Mouse (Mus musculus): ENCODE data around the gene Arf1.

Arf1 gene

DNA sequence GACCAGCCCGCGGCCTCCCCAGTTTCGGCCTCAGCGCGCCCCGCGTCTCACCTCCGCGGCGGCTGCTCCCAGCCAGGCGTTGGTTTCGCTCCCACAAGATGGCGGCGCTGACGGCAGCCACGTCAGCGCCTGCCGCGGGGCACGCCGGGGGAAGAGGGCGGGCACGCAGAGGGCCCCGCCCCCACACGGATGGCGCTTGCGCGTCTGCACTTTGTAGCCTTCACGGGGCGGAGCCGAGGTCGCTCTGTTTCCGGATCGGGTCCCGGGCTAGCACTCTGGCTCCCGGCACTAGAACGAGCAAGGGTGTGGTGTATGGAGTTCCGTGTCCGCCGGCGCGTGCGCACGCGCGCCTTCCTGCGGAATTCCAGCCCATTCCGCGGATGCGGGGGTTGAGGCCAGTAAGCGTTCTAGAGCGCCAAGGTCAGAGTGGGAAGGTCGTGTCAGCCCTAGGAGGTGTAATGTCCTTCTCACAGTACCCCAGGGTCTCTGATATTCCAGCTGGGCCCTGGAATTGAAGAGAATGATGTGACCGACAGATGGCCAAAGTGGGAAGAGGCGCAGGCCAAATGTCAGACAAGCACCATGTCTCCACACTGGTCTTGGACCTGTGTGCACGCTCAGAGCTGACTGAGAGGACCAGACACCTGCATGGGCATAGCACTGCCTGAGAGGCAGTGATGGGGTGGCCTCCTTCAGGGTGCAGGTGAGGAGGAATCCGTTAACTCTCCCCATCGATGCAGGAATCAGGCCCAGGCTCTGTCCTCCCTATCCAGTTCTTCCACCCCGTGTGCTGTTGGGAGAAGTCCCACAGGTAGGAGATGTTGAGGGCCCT lies at the start of gene Arf1:
TSS of gene Arf1 (minus strand) at position 149 of the 832 bp plus-strand sequence.
- peak; percentile 98 for DNase-seq

DNA sequence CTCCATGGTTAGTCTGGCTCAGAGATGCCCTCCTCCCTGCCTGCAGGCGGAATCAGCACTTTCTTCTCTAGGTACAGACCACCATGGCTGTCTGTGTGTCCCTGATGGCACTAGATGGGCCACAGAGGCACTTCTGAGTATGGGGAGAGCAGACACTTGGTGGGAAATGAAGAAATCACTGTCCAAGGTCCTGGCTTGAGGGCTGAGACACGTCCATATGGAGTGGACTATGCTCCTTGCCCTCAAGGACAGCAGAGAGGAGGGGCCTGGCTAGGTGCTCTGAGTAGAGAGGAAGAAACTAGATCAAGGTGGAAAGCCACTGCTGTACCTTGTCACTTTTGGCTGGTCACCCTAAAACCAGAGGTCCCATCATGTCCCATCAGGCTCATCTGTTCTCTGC lies 48.8 kb upstream of the Arf1 start:
- DNase-seq, result no peak

DNA sequence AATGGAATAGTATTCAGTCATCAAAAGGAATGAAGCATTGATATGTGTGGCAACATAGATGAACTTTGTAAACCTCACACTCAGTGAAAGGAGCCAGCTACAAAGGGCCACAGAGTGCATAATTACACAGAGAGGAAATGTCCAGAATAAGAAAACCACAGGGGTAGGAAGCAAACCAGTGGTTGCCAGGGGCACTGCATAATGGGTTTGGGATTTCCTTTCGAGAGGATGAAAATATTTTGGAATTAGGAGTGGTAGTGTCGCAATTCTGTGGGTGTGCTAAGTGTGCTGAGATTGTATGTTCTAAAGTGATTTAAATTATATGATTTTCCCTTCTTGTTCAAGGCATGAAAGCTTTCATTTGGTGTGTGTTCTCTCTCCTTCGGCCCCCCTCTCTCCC lies 46.1 kb upstream of the Arf1 start:
- DNase-seq, result no peak

DNA sequence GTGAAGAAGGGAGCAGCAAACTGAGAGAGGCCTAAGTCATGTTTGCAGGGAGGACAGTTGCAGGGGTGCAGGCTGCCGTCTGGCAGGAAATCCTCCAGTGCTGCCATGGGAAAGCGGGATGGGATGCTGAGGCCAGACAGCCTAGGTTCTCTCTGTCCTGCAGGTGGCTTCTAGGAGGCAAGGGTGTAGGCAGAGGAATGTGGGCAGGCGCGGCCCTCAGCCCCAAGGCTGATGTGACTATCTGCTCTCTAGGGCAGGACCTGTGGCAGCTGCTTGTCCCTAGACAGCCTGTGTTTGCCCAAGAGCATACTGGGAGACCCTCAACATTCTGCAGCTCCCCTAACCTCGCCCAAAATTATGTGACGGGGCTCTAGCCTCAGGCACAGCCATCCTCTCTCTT lies 38.7 kb upstream of the Arf1 start:
- no peak for DNase-seq

DNA sequence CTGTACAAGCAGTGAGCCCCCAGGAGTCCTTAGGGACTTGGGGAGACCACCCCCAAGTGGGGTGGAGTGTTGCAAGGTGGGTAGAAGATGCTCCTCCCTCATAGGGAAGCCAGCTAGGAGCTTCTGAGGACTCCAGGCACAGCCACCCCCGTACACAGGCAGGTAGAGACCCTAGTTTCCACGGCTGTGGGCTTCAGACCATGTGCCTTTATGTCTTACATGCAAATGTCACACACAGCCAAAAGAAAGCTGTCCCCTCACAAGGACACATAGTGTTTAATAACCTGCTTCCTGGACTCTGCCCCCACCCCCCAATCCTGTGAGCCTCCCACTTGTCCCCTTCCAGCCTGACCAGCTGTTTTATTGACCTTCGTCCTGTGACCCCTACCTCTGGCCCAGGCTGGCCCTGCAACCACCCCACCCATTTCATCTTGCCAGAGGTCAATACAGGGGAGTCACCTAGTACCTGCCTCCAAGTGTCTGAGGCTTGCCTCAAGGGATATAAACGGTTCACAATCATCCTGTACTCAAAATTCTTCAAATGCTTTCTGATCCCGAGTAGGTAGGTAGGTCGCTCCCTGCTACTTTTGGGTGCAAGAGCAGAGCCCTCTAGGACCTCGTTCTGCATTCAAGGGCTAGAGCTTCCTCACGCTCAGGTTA lies 37.2 kb upstream of the Arf1 start:
- DNase-seq, result no peak

DNA sequence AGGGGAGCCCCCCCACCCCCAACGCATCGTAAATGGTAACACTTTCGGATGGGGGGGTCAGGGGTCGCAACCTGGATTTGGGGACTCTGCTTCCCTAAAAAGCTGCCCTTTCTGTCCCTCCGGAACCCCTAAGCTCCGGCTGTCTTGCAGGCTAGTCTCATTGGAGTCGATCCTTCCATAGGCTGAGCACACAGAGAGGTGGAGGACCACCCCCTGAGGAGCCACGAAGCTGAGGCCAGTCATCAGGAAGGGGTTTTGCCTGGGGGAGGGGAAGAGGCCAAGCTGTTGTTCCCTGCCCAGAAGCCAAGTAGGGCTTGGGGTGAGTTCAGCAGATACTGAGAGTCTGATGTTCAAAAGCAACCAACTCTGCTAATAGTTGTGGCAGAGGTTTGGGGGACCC lies 36.5 kb upstream of the Arf1 start:
- no peak for DNase-seq

DNA sequence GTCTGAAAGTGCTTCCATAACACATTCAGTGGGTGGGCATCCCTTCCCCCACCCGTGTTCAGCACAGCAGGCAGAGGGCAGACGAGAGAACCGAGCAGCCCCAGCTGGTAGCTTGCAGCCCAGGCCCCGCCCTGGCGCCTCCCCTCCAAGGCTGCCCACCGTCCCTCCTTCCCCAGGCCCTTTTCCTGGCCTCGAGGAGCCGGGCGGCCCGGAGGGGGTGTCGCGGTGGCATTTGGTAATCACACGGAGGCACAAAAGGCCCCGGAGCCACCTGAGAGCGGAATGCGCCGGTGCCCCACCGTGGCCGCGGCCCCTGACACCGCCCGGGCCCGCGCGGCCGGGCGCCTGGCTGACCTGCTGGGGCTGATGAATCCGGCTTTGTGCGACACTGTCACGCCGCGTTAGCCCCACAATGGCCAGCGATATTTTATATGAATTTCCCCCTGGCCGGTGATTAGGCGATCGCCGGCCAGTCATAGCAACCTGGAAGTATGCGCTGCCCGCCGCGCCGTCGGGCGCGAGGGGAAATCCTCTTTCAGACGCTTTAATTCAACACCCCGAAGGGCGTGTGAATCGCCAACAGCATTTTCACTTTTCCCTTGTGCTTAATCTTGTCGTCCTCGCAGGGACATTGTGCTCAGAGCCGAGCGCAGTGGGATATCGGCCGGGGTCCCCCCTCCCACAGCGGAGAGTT lies 35.9 kb upstream of the Arf1 start:
- peak; percentile 56 for DNase-seq

DNA sequence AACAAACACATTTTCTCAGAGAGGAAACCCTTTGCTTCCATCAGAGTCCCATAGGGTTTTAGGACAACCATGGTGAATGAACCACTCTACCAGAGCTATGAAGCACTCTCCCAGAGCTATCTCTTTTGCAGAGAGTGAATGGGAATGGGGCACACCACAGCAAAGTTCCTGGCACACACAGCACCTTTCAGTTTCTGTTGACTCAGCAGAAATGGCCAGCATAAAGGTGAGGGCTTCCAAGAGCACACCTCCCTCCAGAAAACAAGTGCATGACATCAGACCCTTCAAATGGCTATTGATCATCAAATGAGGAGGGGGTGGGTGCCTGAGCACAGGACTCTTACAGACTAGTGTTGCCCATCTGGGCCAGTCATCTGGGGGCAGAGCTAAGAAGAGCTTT lies 34.2 kb upstream of the Arf1 start:
- DNase-seq, result no peak

DNA sequence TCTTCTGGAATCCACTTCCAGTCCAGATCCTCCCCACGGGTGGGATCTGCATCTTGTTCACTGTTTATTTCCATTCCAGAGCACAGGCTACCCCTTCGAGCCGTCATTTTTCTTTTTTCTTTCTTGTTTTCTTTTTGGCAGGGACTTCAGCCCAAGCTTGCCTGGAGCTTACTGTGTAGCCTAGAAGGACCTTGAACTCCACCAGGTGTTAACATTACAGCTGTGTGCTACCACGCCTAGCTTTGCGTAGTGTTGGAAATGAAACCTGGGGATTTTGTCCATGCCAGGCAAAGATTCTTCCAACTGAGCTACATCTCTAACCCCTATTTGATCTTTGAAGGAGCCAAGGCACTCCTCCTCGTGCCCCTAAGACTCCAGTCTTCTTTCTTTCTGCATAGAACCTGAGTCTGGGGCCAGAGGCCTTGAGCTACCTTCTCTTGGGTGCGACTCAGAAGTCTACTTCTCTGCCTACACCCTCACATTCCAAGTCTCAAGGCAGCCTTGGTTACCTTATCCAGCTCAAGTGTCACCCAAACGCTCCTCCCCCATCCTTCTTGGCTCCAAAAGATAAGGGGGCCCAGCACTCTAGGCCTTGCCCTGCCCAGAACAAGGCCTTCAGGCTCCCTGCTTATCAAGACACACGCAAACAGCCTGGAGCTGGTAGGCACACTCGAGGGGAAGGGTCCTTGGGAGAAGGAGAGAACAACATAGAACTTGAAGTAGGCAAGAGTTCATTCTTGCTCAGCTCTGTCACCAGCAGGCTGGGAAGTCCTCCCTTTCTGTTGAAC lies 32.8 kb upstream of the Arf1 start:
- DNase-seq, result peak; percentile 91

DNA sequence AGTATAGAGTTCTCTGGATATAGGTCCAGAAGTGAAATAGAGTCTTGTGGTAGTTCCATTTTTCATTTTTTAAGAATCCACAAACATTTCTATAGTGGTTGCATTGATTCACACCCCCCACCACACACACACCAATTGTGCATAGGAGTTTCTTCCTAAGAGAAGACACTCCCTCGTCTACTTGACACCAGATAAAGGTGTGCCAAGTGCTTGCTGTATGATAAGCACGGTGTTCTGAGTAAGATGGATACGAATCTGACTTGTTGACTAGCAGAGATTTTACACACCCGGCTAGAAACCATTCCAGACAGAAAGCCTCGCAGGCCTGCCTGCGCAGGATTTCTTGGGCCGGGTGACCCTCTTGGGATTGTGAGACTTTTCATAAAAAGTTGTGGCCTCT lies 31.6 kb upstream of the Arf1 start:
- peak; percentile 30 for DNase-seq

DNA sequence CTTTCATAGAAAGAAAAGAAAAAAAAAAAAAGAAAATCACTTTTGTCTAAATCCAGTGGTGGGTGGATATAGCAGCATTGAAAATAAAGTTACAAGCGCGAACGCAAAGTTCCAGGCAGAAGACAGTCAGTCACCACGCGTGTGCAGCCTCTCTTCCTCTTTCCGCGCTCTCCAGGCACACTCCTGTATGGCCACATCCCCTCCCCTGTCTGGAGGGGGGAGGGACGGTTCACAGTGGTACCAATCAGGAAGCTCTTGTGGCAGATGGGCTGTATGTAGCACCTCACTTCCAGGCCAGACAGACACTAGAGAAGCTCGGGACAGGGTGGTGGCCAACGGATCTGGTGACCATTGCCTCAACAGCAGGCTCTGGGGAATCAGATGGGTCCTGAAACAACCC lies 20.0 kb upstream of the Arf1 start:
- no peak for DNase-seq

DNA sequence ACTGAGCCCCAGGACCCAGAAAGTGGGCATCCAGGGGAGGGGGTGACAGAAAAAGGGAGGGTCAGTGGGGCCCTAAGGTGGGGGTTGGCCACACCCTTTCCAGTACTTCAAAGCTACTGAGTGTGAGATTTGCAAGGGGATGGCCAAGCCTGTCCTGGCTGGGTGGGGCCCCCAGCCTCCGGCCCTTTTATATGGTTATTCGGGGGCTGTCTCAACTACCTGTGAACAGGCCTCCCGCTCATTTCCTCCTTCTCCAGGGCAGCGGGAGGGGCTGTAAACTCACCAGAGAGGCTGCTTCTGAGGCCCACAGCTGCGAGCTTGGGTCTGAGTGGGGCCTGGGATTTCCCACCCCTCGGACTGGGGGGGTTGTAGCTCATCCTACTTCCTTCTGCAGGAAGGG lies 15.8 kb upstream of the Arf1 start:
- DNase-seq, result no peak

DNA sequence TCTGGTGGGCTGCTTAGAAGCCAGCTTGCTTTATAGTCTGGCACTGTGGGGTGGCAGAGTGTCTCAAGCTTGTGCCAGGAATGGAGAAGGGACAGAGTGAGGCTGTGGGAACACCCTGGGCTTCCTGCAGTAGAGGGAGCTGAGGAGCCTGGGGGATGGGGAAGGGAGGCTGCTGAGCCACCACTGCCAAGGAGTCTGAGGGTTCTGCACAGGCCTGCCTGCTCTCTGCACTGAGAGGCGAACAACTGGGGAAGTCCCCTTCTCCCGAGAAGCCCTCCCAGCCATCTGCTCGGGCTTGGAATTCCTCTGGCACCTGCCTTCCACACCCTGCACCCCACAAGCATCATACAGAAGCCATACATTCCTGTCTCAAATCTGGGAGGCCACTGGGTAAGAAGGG lies 13.8 kb upstream of the Arf1 start:
- no peak for DNase-seq

DNA sequence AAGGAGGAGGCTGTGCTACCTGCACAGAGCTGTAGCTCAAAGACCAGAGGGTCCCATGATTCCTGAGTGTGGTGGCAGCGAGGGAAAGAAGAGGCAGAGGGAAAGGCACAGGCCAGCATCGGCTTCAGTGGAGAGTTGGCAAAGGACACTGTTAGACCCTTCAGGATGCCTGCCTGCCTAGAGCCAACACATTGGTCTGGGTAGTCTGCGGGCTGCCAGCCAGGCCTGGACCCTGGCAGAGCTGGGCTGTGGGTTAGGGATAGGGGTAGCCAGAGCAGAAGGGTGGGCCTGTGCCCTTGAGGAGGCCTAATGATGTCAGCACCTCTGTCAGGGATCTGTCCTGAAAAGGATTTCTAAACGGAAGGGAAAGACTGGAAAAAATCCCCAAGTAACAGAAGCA lies 11.7 kb upstream of the Arf1 start:
- DNase-seq, result no peak

DNA sequence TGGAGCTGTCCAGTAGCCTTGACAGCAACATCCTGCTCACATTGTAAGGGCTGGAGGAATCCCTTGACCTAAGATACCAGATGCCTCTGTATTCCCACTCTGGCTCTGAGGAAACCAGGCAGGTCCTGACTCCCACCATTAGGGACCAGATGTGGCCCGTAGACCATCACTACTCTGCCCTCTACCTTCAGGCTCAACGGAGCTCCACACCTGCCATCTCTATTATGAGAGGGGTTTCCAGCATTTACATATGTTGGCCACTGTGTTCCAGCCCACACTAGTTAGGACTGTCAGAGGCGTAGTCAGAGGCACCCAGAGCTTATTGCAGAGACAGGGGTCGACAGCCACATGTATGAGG lies 11.3 kb upstream of the Arf1 start:
- no peak for DNase-seq

DNA sequence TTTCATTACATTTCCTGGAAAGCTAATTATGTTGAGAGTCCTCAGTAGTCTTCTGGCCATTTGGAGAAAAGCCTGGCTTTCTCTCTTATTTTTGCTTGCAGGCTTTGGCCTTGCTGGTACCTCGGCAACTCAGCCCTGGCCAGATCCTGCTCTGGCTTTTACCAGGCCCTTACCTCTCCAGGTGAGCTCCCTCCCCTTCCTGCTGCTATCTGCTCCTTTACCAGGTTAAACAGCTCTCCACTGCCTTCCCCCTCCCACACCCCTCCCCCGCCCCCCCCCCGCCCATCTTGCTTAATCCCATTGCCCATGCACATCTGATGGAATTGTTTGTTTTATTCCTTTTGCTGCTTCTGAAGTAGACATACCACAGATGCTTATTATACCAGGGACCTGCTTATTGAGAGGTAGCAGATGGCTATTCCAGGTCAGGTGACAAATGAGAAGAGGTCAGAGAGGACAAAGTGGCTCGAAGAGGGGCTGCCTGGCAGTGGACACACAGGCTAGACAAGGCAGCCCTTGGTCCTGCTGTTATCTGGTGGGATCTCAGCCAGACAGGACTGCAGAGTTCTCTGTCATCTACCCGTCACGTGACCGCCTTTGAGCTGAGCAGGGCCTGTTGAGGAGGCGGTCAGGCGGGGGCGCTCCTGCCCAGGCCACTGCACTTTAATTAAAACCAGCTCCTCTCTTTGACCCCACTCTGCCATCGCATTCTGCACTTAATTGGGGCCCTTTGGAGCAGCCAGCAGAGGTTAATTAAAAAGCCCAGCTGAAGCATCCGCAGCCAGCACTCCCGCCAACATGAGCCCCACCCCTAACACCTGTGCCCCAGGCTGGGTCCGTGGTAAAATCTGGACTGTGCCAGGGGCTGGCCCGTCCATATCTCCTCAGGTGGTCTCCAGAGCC lies 10.7 kb upstream of the Arf1 start:
- peak; percentile 75 for DNase-seq

DNA sequence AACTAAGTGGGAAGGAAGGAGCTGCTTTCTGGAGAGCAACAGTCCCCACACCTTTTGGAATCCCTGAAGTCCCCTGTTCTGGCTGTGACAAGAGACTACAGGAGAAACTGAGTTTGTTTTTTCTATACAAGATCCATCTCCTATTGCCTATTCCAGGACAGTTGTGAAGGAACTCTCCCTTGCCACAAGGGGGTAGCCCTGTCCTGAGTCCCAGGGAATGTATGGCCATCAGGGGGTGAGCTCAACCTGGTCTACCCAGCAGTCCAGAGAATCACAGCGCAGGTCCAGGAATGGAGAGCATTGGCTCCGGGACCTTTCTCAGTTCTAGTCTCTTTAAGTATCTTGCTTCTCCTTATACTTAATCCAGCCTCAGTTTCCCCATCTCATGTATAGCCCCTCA lies 4.7 kb upstream of the Arf1 start:
- DNase-seq, result no peak

DNA sequence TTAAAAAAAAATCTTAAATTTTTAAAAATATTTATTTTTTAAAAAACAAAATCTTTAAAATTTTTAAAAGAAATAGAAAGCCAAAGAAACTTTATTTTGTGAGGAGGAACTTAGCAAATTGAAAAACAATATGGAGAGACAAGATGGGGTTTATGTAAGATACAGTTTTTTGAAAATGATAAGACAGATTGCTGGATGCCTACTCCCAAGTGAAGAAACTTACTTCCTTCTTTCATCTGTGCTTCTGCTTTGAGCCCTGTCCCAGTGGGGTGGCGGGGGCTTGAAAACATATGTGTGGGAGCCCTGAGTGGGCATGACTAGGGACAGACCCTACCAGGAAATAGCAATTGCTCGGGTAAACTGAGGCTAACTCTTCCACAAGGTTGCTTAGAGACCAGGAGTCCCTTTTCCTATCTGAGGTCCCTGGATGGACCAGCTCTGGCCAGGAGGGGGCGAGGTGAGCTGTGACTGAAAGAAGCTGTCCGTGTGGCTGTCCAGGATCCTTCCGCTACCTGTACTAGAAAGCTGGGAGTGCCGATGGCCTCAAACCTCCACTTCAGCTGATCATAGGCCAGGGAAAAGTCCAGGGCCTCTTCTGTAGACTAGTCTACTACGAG lies 2.2 kb upstream of the Arf1 start:
- DNase-seq, result peak; percentile 82

DNA sequence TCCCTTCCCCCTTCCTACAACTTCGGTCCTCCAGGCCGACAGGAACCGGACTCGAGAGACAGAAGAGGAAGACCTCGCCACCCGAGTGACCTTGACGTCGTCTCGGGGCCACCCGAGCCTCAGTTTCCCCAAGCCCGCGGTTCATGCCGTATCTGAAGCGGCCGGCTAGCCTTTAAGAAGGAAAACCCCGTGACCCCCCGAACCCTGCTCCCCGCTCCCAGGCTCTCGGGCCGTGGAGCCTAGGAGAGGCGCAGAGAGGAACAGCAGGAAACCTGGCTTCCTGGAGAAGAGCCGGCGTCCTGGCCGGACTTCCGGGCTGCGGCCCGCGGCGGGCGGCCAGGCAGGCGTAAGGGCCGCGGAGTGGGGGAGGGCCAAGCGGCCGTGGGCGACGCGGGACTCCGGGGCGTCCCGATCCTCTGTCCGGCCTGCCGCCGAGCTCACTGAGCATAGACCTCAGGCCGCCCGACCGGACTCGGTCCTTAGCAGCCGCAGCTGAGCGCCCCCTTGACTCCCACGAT lies 407 bp downstream of the Arf1 start:
- DNase-seq, result no peak

DNA sequence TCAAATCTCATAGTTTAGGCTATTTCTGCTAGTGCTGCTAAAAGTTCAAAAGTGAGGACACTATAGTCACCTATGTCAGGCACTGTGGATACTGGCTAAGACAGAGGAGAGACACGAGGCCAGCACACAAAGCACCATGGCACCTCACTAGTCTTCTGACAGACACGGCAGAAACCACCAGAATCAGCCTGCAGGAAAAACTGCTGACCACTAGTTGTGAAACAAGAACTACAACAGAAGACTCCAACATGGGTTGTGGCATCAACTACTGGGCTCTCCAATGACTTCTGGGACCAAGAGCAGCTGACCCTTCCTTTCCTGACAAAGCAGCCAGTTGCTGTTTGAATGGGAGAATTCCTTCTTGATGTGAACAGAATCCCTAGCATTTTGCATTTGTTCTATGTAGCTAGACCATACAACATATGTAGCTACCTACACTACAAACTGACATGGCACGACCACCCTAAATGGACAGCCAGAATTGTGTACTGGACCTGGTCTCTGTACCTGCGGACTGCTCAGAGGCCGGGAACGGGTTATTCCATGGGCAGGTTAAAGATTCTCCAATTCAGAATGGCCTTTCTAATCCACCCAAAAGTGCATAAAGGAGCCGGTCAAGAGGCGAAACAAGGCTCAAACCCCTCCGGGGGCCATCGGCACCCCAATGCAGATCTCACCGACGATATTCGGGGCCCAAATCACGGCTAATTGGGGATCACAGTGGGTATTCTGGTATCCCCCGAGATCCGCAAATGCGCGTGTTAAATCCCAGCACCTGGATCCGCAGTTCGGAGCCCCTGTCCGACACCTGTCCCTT lies 1.1 kb downstream of the Arf1 start:
- DNase-seq, result peak; percentile 21

DNA sequence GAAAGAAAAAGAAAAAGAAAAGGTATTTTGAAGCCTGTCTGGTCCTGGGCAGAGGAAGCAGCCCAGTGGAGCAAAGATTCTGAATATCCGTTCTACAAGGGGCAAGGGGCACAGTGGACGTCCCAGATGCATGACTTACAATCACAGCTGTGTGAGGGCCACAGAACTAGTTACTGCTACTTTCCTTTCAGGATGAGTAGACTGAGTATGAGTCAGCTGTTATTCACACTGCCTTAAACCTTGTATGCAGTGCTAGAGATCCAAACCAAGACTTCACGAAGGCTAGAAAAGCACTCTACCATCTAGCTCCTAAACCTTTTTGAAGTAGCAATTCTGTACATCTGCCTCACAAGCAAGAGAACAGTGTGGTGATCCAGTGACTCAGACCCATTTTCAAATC lies 1.8 kb downstream of the Arf1 start:
- DNase-seq, result no peak

All from liver (tissue).